Comparison of ENCODE assay signal across 14 mouse cellular contexts in the genomic region with DNA sequence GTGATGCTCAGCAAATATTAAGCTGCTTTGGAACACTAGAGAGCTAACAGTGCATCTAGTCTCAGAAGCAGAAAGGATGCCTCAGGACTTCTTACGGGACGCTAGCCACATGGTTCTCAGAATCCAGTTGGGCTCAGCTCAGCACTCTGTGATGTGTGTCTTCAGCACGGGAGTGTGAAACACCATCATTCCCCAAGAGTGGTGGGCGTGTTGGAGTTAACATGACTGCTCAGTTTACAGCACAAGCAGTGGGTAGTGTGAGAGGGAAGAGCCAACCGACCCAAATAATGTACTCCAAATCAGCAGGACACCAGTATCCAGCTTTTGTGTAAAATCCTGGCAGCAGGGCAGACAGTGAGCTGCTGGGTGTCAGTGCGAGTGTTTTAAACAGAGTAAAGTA.
DNase-seq lines count a peak whose midpoint lies in the region; ATAC-seq and TF ChIP-seq lines count a peak whose summit lies in the region.
"Had no signal": no experiment of that assay in that cellular context is flagged by ENCODE, and none has a peak within 500 bp of the region (broad histone marks: within the 10 kb centered on the region; RNA-seq: fewer than 3 reads in every experiment).

No protein-coding gene starts in this region.

- peaks cover 30% of the 10 kb centered on the region for H3K4me1 ChIP-seq in stomach, embryonic 14.5 days (ENCODE audit: control insufficient read depth, insufficient read depth, low read length)
- 0 out of 2 replicates have a peak, but pooled peaks cover 3% of the 10 kb centered on the region for H3K4me1 ChIP-seq in stomach, postnatal 0 days (replicated peaks; ENCODE audit: control insufficient read depth, insufficient read depth)
- peaks cover 33% of the 10 kb centered on the region for H3K4me1 ChIP-seq in limb, embryonic 15.5 days

- no peak for TF ChIP-seq EP300 in stomach, postnatal 0 days (optimal IDR thresholded peaks at IDR 0.05)

- no peak overlapping the region for H3K9ac ChIP-seq in stomach, embryonic 14.5 days (replicated peaks; ENCODE audit: low read depth, low read length)
- H3K9ac ChIP-seq in stomach, postnatal 0 days (ENCODE audit: low read length) = no peak overlapping the region
- no peak overlapping the region for H3K9ac ChIP-seq in limb, embryonic 15.5 days
- H3K9ac ChIP-seq: heart, embryonic 13.5 days had no signal

- H3K36me3 ChIP-seq in stomach, embryonic 14.5 days (ENCODE audit: control insufficient read depth, insufficient read depth, low read length) = no peaks in the 10 kb centered on the region
- no peaks in the 10 kb centered on the region for H3K36me3 ChIP-seq in stomach, postnatal 0 days (ENCODE audit: control insufficient read depth, insufficient read depth, low read length)
- H3K36me3 ChIP-seq in limb, embryonic 15.5 days = no peaks in the 10 kb centered on the region

- H3K4me2 ChIP-seq in stomach, embryonic 14.5 days (replicated peaks; ENCODE audit: low read depth, low read length) = no peak overlapping the region
- no peak overlapping the region for H3K4me2 ChIP-seq in stomach, postnatal 0 days (replicated peaks; ENCODE audit: low read depth)
- no peak overlapping the region for H3K4me2 ChIP-seq in limb, embryonic 15.5 days
- H3K4me2 ChIP-seq: heart, embryonic 13.5 days had no signal

- H3K27ac ChIP-seq in stomach, embryonic 14.5 days (ENCODE audit: low read length) = 0 out of 2 replicates have a peak overlapping the region, but pooled peaks have one; percentile 7
- H3K27ac ChIP-seq in stomach, postnatal 0 days (replicated peaks) = no peak overlapping the region; the same call in 1 of the 2 replicates
- peak overlapping the region; percentile 24 for H3K27ac ChIP-seq in limb, embryonic 15.5 days
- H3K27ac ChIP-seq: heart, embryonic 13.5 days had no signal

- no peak overlapping the region for H3K4me3 ChIP-seq in stomach, embryonic 14.5 days (ENCODE audit: low read depth, low read length)
- no peak overlapping the region for H3K4me3 ChIP-seq in stomach, postnatal 0 days (ENCODE audit: low read depth, low read length)
- no peak overlapping the region for H3K4me3 ChIP-seq in limb, embryonic 15.5 days
- H3K4me3 ChIP-seq: heart, embryonic 13.5 days had no signal

- no peaks in the 10 kb centered on the region for H3K9me3 ChIP-seq in stomach, embryonic 14.5 days (ENCODE audit: control insufficient read depth, low read depth, low read length)
- no peaks in the 10 kb centered on the region for H3K9me3 ChIP-seq in stomach, postnatal 0 days (ENCODE audit: control insufficient read depth, low read length)
- H3K9me3 ChIP-seq in limb, embryonic 15.5 days = no peaks in the 10 kb centered on the region

- H3K27me3 ChIP-seq in stomach, embryonic 14.5 days (ENCODE audit: control insufficient read depth, insufficient read depth, low read length) = no peaks in the 10 kb centered on the region
- H3K27me3 ChIP-seq in stomach, postnatal 0 days (ENCODE audit: control insufficient read depth, insufficient read depth, low read length) = no peaks in the 10 kb centered on the region
- H3K27me3 ChIP-seq in limb, embryonic 15.5 days = no peaks in the 10 kb centered on the region
- H3K27me3 ChIP-seq: heart, embryonic 13.5 days had no signal

- DNase-seq in embryo, embryonic 10.5 days (ENCODE audit: low spot score) = peak; percentile 33
- DNase-seq in embryo, embryonic 10 days (ENCODE audit: low spot score) = no peak
- DNase-seq in stomach, postnatal 0 days (ENCODE audit: low spot score) = no peak
- DNase-seq in testis, postnatal 10 days (ENCODE audit: low spot score) = no peak
- DNase-seq in cerebellum, adult 8-10 months = no peak
- DNase-seq: adrenal gland, postnatal 10 days; cerebellum, adult 9-11 months; kidney, adult 8-10 months; right cerebral cortex, postnatal 4 days; thymus, postnatal 4 days had no signal

- no peak for ATAC-seq in stomach, embryonic 14.5 days (ENCODE audit: insufficient number of reproducible peaks, insufficient read depth, low FRiP score, low read depth)
- no peak for ATAC-seq in stomach, postnatal 0 days (ENCODE audit: low FRiP score, low TSS enrichment)
- no peak for ATAC-seq in limb, embryonic 15.5 days (ENCODE audit: insufficient number of reproducible peaks, low FRiP score, low TSS enrichment, low read depth)
- no peak for ATAC-seq in CD4-positive, CD25-positive, alpha-beta regulatory T cell, adult 4 months

- 43% methylated on average over 6 of the region's 6 CpGs for WGBS in stomach, embryonic 14.5 days
- 48% methylated on average over 6 of the region's 6 CpGs for WGBS in stomach, postnatal 0 days
- 32% methylated on average over 6 of the region's 6 CpGs for WGBS in limb, embryonic 15.5 days

- TF ChIP-seq CTCF in stomach, postnatal 0 days (IDR thresholded peaks at IDR 0.05; ENCODE audit: low read depth) = no peak
